In the genomic region with DNA sequence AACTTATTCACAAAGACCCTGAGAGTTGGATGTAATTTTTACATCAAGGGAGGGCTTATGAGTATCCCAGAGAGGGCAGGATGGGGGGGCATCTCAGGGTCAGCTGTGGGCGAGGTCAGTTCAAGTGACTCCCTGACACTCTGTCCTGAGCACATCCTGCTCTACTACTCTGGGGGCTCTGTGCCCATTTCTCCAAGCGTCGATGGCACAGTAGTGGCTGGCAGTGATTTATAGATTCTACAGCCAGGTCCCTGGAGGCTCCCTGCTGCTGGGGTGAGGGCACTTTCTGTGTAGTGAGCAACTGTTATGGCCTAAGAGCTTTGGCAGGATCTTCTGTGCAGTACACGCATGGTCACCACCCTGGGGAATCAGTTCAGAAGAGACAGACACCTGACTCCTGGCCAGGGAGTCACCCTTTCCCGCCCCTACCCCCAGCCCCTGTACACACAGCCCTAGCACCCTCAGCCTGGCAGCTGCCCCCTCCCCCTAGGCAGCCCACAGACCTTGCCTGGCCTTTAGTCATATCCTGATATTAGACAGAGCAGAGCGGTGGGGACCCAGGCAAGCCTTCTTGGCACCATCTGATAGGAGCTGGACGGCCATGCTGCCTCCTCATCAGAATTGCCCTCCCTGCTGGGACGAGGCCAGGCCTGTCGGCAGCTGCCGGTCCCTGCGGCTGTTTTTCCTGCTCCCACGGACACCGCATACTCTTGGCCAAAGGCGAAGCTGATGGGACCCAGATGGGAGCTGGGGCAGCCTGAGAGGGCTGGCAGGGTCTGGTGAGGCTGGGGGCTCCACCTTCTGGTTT, we compare ENCODE assay signal across 9 mouse cellular contexts. TPM values are rescaled to one million over a fixed set of nuclear protein-coding genes. Genes with fewer than 3 reads are reported as not detected.
A peak's percentile ranks its signal among the peaks of the same experiment; 100 is the strongest.
DNase-seq lines count a peak whose midpoint lies in the region; ATAC-seq and TF ChIP-seq lines count a peak whose summit lies in the region.
"Had no signal": no experiment of that assay in that cellular context is flagged by ENCODE, and none has a peak within 500 bp of the region (broad histone marks: within the 10 kb centered on the region; RNA-seq: fewer than 3 reads in every experiment).

No protein-coding gene starts in this region.

- no peak for ATAC-seq in erythroblast, adult 5-6 weeks (replicated peaks; ENCODE audit: low FRiP score, poor library complexity, severe bottlenecking)

- DNase-seq in kidney, postnatal 14 days, result peak; percentile 28
- no peak for DNase-seq in kidney, adult 11 months
- peak; percentile 81 for DNase-seq in brain, embryonic 14.5 days (ENCODE audit: low read depth)
- peak; percentile 49 to 76 for DNase-seq in gastrocnemius, postnatal 4 days (ENCODE audit: low spot score in 2 of 2)
- peak; percentile 80 for DNase-seq in lung, postnatal 10 days
- no peak for DNase-seq in spleen, adult 18-20 months
- DNase-seq in frontal cortex, postnatal 25 days (ENCODE audit: low spot score in 2 of 2), result no peak

- TF ChIP-seq POLR2A in brain, embryonic 14.5 days (IDR thresholded peaks at IDR 0.05; ENCODE audit: borderline replicate concordance, extremely low read depth, insufficient read depth, insufficient read length, poor library complexity, severe bottlenecking), result no peak

- no peak for TF ChIP-seq CTCF in brain, embryonic 14.5 days (IDR thresholded peaks at IDR 0.05; ENCODE audit: borderline replicate concordance, extremely low read depth, insufficient read depth, insufficient read length)

RNA-seq across cellular contexts. Expression of gene 7530416G11Rik, which starts 2.3 kb away (rescaled TPM):
- 0.05 TPM in 1 of 2 replicates, not detected in the other for polyA plus RNA-seq in brain, embryonic 14.5 days (2012; rRNA removed)
- total RNA-seq in gastrocnemius, postnatal 4 days (2021), result not detected
- not detected in 2 replicates for total RNA-seq in erythroblast, adult 5-6 weeks (2015; ENCODE audit: low replicate concordance)
- total RNA-seq in erythroblast, adult 5-6 weeks (2017; ENCODE audit: low replicate concordance), result not detected in 2 replicates
- polyA plus RNA-seq: heart, embryonic 14.5 days had no signal

Comparison
In these comparisons a context has a peak if more than half of its experiments do, and no peak if none do; other contexts are left out.
1. DNase-seq: peak in kidney, postnatal 14 days (single experiment), brain, embryonic 14.5 days (single experiment), gastrocnemius, postnatal 4 days (2 of 2) and lung, postnatal 10 days (single experiment); none in kidney, adult 11 months (single experiment), spleen, adult 18-20 months (0 of 2) and frontal cortex, postnatal 25 days (0 of 2).